Mouse (Mus musculus) retina, postnatal 7 days (tissue): ENCODE results near the gene Ifngr1.
A peak's percentile ranks its signal among the peaks of the same experiment; 100 is the strongest.

Source experiments
- DNase-seq: peaks from one replicate; pipeline ENCODE4 v3.0.0-alpha.2; 2012; ENCODE audit warnings: low read depth, low spot score

The Ifngr1 gene

GRCm38 (mm10) chr10:19591641-19592441 is at the start of gene Ifngr1:
Gene Ifngr1 (plus strand): TSS chr10:19591949.
- peak; percentile 95 for DNase-seq

- DNase-seq, result no peak
These were observed 44.9 kb upstream of the Ifngr1 start for GRCm38 (mm10) chr10:19546825-19547224.

GRCm38 (mm10) chr10:19548016-19548415 is 43.7 kb upstream of the Ifngr1 start:
- no peak for DNase-seq

GRCm38 (mm10) chr10:19548491-19548890 is 43.3 kb upstream of the Ifngr1 start:
- no peak for DNase-seq

GRCm38 (mm10) chr10:19551585-19551984 is 40.2 kb upstream of the Ifngr1 start:
- DNase-seq, result no peak

- no peak for DNase-seq
These were observed 37.9 kb upstream of the Ifngr1 start for GRCm38 (mm10) chr10:19553857-19554256.

- DNase-seq, result no peak
These were observed 34.1 kb upstream of the Ifngr1 start for GRCm38 (mm10) chr10:19557696-19558095.

GRCm38 (mm10) chr10:19559565-19560165 is 32.1 kb upstream of the Ifngr1 start:
- no peak for DNase-seq

GRCm38 (mm10) chr10:19562598-19562997 is 29.2 kb upstream of the Ifngr1 start:
- DNase-seq, result no peak

GRCm38 (mm10) chr10:19563443-19563861 is 28.3 kb upstream of the Ifngr1 start:
- no peak for DNase-seq

GRCm38 (mm10) chr10:19567481-19567880 is 24.3 kb upstream of the Ifngr1 start:
- no peak for DNase-seq

- no peak for DNase-seq
These were observed 21.5 kb upstream of the Ifngr1 start for GRCm38 (mm10) chr10:19570288-19570687.

- DNase-seq, result no peak
These were observed 21.0 kb upstream of the Ifngr1 start for GRCm38 (mm10) chr10:19570716-19571115.

GRCm38 (mm10) chr10:19577571-19577970 is 14.2 kb upstream of the Ifngr1 start:
- DNase-seq, result no peak

- no peak for DNase-seq
These were observed 13.7 kb upstream of the Ifngr1 start for GRCm38 (mm10) chr10:19578001-19578400.

- no peak for DNase-seq
These were observed 13.3 kb upstream of the Ifngr1 start for GRCm38 (mm10) chr10:19578409-19578986.

- no peak for DNase-seq
These were observed 11.1 kb upstream of the Ifngr1 start for GRCm38 (mm10) chr10:19580660-19581059.

- no peak for DNase-seq
These were observed 9.7 kb upstream of the Ifngr1 start for GRCm38 (mm10) chr10:19581844-19582582.

GRCm38 (mm10) chr10:19582806-19583430 is 8.8 kb upstream of the Ifngr1 start:
- DNase-seq, result no peak

GRCm38 (mm10) chr10:19584064-19584463 is 7.7 kb upstream of the Ifngr1 start:
- DNase-seq, result no peak

- no peak for DNase-seq
These were observed 6.9 kb upstream of the Ifngr1 start for GRCm38 (mm10) chr10:19584846-19585245.

GRCm38 (mm10) chr10:19585860-19586259 is 5.9 kb upstream of the Ifngr1 start:
- no peak for DNase-seq
